Mouse (Mus musculus) forebrain, embryonic 14.5 days (tissue): ENCODE measurements at regions not wholly inside any gene's neighbourhood (a gene's known extent, or its start where the extent isn't known, plus 50 kb on each side); places are given as distances from the start of the nearest gene placed in this dataset.

Experiments
- ATAC-seq: fragments of 200-750 bp; cut with Nextera tagmentation; 2 replicates; pipeline ENCODE4 v1.8.0; 2017; ENCODE audit warnings: mild to moderate bottlenecking, moderate library complexity
- DNase-seq: peaks from one replicate; pipeline ENCODE4 v3.0.0-alpha.2; 2015; ENCODE audit warnings: low spot score
- H3K27ac ChIP-seq: fragments of 300-500 bp; sonication (generic); 2 replicates; pipeline ENCODE4 v1.5.1; 2014; ENCODE audit warnings: low read depth, mild to moderate bottlenecking, control low read depth, low read length, moderate library complexity
- H3K27me3 ChIP-seq: fragments of 300-500 bp; sonication (generic); replicated peaks from 2 replicates; pipeline ENCODE4 v1.6.1; 2014; ENCODE audit warnings: low read length, control low read depth, mixed read lengths; ENCODE audit not compliant: control insufficient read depth, insufficient read depth
- H3K36me3 ChIP-seq: fragments of 300-500 bp; sonication (generic); 2 replicates; pipeline ENCODE4 v1.6.1; 2014; ENCODE audit warnings: low read length, control low read depth; ENCODE audit not compliant: control insufficient read depth, insufficient read depth
- H3K4me1 ChIP-seq: fragments of 300-500 bp; sonication (generic); 2 replicates; pipeline ENCODE4 v1.6.1; 2014; ENCODE audit warnings: antibody characterized with exemption, low read length, control low read depth; ENCODE audit not compliant: control insufficient read depth, insufficient read depth
- H3K4me2 ChIP-seq: fragments of 300-500 bp; sonication (generic); 2 replicates; pipeline ENCODE4 v1.6.1; 2014; ENCODE audit warnings: mild to moderate bottlenecking, control low read depth, low read length
- H3K4me3 ChIP-seq: fragments of 300-500 bp; sonication (generic); 2 replicates; pipeline ENCODE4 v1.5.1; 2014; ENCODE audit warnings: low read depth, low read length, control low read depth
- H3K9ac ChIP-seq: fragments of 300-500 bp; sonication (generic); 2 replicates; pipeline ENCODE4 v1.6.1; 2014; ENCODE audit warnings: mild to moderate bottlenecking, low read length, control low read depth, moderate library complexity
- H3K9me3 ChIP-seq: fragments of 300-500 bp; sonication (generic); replicated peaks from 2 replicates; pipeline ENCODE4 v1.6.1; 2016; ENCODE audit warnings: low read length, control low read depth, mixed read lengths; ENCODE audit not compliant: control insufficient read depth
- WGBS: fragments of 180-500 bp; shearing (Covaris S2); extraction: QIAGEN DNeasy Blood & Tissue Kit; methylation state at CpG from one replicate; pipeline ENCODE4 v1.1.7; 2014; 5-methylcytosine and 5-hydroxymethylcytosine counted together

- DNase-seq (peak; percentile 11), ATAC-seq (no peak)
- 68% methylated on average over 4 of the region's 4 CpGs for WGBS
Observed at GRCm38 (mm10) chr12:32456796-32457195, 78.3 kb downstream of the Ccdc71l start.

GRCm38 (mm10) chr12:32458386-32458785 is 79.9 kb downstream of the Ccdc71l start:
- ATAC-seq = no peak

More at GRCm38 (mm10) chr12:32456796-32457195, 78.3 kb downstream of the Ccdc71l start:
- Histone ChIP-seq H3K36me3 (no peaks in the 10 kb centered on the region), H3K27ac (no peak overlapping the region), H3K4me2 (no peak overlapping the region), H3K9ac (no peak overlapping the region), H3K9me3 (no peaks in the 10 kb centered on the region), H3K4me1 (no peaks in the 10 kb centered on the region), H3K4me3 (no peak overlapping the region), H3K27me3 (no peaks in the 10 kb centered on the region)

GRCm38 (mm10) chr12:32460330-32460998 is 82.0 kb downstream of the Ccdc71l start:
- WGBS = 66% methylated on average over 4 of the region's 4 CpGs
- H3K9ac ChIP-seq = no peak overlapping the region
- H3K4me1 ChIP-seq = no peaks in the 10 kb centered on the region
- H3K9me3 ChIP-seq = no peaks in the 10 kb centered on the region
- H3K27me3 ChIP-seq = no peaks in the 10 kb centered on the region
- H3K4me3 ChIP-seq = no peak overlapping the region
- H3K4me2 ChIP-seq = no peak overlapping the region
- H3K27ac ChIP-seq = no peak overlapping the region
- ATAC-seq (no peak), DNase-seq (no peak)
- no peaks in the 10 kb centered on the region for H3K36me3 ChIP-seq

More at GRCm38 (mm10) chr12:32458386-32458785, 79.9 kb downstream of the Ccdc71l start:
- H3K36me3 ChIP-seq = no peaks in the 10 kb centered on the region
- no peak overlapping the region for H3K4me3 ChIP-seq
- H3K27ac ChIP-seq = no peak overlapping the region
- no peaks in the 10 kb centered on the region for H3K9me3 ChIP-seq
- no peak for DNase-seq
- H3K27me3 ChIP-seq = no peaks in the 10 kb centered on the region
- H3K4me1 ChIP-seq = no peaks in the 10 kb centered on the region
- H3K4me2 ChIP-seq = no peak overlapping the region
- 83% methylated on average over 1 of the region's 1 CpGs for WGBS
- H3K9ac ChIP-seq = no peak overlapping the region

GRCm38 (mm10) chr12:32465371-32465770 is 86.9 kb downstream of the Ccdc71l start:
- no peaks in the 10 kb centered on the region for H3K36me3 ChIP-seq
- WGBS = 47% methylated on average over 6 of the region's 6 CpGs
- H3K9ac ChIP-seq = no peak overlapping the region
- H3K4me3 ChIP-seq = no peak overlapping the region
- H3K4me1 ChIP-seq = no peaks in the 10 kb centered on the region
- no peak for ATAC-seq
- DNase-seq = peak; percentile 53
- no peaks in the 10 kb centered on the region for H3K9me3 ChIP-seq
- H3K27me3 ChIP-seq = no peaks in the 10 kb centered on the region
- H3K4me2 ChIP-seq = no peak overlapping the region
- H3K27ac ChIP-seq = no peak overlapping the region

- H3K9ac ChIP-seq = no peak overlapping the region
- no peak for ATAC-seq
- 85% methylated on average over 4 of the region's 4 CpGs for WGBS
Observed at GRCm38 (mm10) chr12:32469863-32470262, 91.4 kb downstream of the Ccdc71l start.

GRCm38 (mm10) chr12:32479451-32479850 is 100.9 kb downstream of the Ccdc71l start:
- no peak overlapping the region for H3K27ac ChIP-seq
- DNase-seq (no peak), ATAC-seq (no peak)
- 88% methylated on average over 3 of the region's 3 CpGs for WGBS
- H3K4me3 ChIP-seq = no peak overlapping the region
- H3K4me2 ChIP-seq = no peak overlapping the region
- H3K36me3 ChIP-seq = no peaks in the 10 kb centered on the region
- no peaks in the 10 kb centered on the region for H3K27me3 ChIP-seq
- no peaks in the 10 kb centered on the region for H3K4me1 ChIP-seq
- H3K9ac ChIP-seq = no peak overlapping the region
- H3K9me3 ChIP-seq = no peaks in the 10 kb centered on the region

More at GRCm38 (mm10) chr12:32469863-32470262, 91.4 kb downstream of the Ccdc71l start:
- H3K9me3 ChIP-seq = no peaks in the 10 kb centered on the region
- H3K36me3 ChIP-seq = no peaks in the 10 kb centered on the region
- no peak for DNase-seq
- H3K4me3 ChIP-seq = no peak overlapping the region
- no peak overlapping the region for H3K27ac ChIP-seq
- H3K4me1 ChIP-seq = no peaks in the 10 kb centered on the region
- no peaks in the 10 kb centered on the region for H3K27me3 ChIP-seq
- no peak overlapping the region for H3K4me2 ChIP-seq

- Histone ChIP-seq H3K9me3 (no peaks in the 10 kb centered on the region), H3K4me1 (no peaks in the 10 kb centered on the region), H3K36me3 (no peaks in the 10 kb centered on the region), H3K27ac (no peak overlapping the region), H3K9ac (no peak overlapping the region), H3K27me3 (no peaks in the 10 kb centered on the region), H3K4me2 (no peak overlapping the region), H3K4me3 (no peak overlapping the region)
- DNase-seq = no peak
- no peak for ATAC-seq
- WGBS = 64% methylated on average over 5 of the region's 5 CpGs
Observed at GRCm38 (mm10) chr12:32480268-32480667, 101.8 kb downstream of the Ccdc71l start.

- H3K9ac ChIP-seq = no peak overlapping the region
- H3K27ac ChIP-seq = no peak overlapping the region
- H3K4me1 ChIP-seq = no peaks in the 10 kb centered on the region
- WGBS = 90% methylated on average over 5 of the region's 5 CpGs
- DNase-seq (no peak), ATAC-seq (no peak)
- no peaks in the 10 kb centered on the region for H3K9me3 ChIP-seq
- H3K36me3 ChIP-seq = no peaks in the 10 kb centered on the region
- no peak overlapping the region for H3K4me3 ChIP-seq
- no peaks in the 10 kb centered on the region for H3K27me3 ChIP-seq
- H3K4me2 ChIP-seq = no peak overlapping the region
Observed at GRCm38 (mm10) chr12:32481051-32481450, 102.5 kb downstream of the Ccdc71l start.

- H3K9me3 ChIP-seq = no peaks in the 10 kb centered on the region
- no peak overlapping the region for H3K4me3 ChIP-seq
- H3K9ac ChIP-seq = no peak overlapping the region
- DNase-seq (no peak), ATAC-seq (no peak)
- WGBS = 76% methylated on average over 1 of the region's 1 CpGs
- no peaks in the 10 kb centered on the region for H3K4me1 ChIP-seq
- no peak overlapping the region for H3K4me2 ChIP-seq
- H3K36me3 ChIP-seq = no peaks in the 10 kb centered on the region
- no peak overlapping the region for H3K27ac ChIP-seq
- no peaks in the 10 kb centered on the region for H3K27me3 ChIP-seq
Observed at GRCm38 (mm10) chr12:32482343-32482742, 103.8 kb downstream of the Ccdc71l start.
